Mouse (Mus musculus) cerebellum, postnatal 36 days (tissue): ENCODE measurements around the gene 2700049A03Rik.
A peak's percentile ranks its signal among the peaks of the same experiment; 100 is the strongest.
"Not testable (repeated sequence)": the region's sequence is repeated elsewhere in the genome, so short reads cannot be mapped to it uniquely, and the experiment has no call there.

Experiments
- DNase-seq, 2 experiments: peaks; one replicate each; pipeline ENCODE4 v3.0.0; 2021 to 2022; ENCODE audit warnings: mixed read lengths in 2 of 2

Gene 2700049A03Rik

DNA sequence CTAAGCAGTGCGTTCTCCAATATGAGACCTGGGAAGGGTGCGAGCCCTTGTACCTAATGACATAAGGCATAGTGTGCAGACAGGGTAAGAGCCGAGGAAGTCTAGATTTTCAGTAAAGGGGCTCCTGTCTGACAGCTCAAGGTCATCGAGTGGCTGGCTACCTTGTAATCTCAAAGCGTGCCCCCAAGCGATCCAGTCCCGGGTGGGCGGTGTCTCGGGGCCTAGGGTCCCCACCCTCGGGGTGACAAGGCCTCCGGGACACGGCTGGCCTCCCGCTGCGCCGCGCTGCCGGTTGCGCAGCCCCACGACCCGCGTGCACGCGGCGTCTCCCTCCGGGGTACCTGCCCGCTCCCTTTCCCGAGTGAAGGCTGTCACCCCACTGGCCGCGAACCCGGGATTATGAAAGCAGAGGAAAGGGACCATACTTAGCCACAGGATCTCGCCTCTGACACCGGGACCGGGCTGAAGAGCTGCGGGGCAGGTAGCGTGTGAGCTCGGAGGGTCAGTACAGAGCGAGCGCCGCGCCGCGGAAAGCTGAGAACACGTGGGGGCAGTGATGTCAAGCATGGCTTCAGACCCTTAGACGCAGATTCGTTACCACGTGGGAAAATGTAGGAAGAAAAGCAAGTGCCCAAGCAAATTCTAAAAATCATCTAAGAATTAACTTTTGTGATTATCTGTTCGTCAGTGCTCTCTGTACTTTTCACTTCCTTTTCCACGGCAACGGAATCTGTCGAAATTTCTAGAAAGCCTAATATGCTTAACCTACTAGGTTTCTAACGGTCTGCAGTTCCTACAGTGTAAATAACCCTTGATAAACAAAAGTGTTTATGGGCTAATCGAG, at the start of gene 2700049A03Rik, which contains the start of gene Timm9:
TSS of gene 2700049A03Rik (plus strand) at position 719 of the 844 bp plus-strand sequence.
TSS of gene Timm9 (minus strand) at position 555 of the 844 bp plus-strand sequence.
- peak; percentile 77 to 84 for DNase-seq

DNA sequence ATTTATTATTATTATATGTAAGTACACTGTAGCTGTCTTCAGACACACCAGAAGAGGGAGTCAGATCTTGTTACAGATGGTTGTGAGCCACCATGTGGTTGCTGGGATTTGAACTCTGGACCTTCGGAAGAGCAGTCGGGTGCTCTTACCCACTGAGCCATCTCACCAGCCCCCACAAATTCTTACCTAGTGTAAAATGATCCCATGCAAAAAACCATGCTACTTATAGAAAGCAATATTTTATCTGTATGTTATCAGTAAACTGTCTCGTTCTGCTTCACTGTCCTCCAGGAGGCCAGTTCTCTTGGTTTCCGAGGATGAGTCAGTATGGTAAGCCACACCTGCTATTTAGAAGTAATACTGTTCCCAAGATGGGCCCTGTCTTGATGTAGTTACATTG, 32.4 kb upstream of the 2700049A03Rik start:
- DNase-seq: not testable (repeated sequence)

GRCm38 (mm10) chr12:71107216-71107771, 29.4 kb upstream of the 2700049A03Rik start:
- DNase-seq: no peak

- peak; percentile 48 to 61 for DNase-seq
Observed at GRCm38 (mm10) chr12:71111331-71111730, 25.3 kb upstream of the 2700049A03Rik start, which contains the start of gene Tomm20l. TSS of gene Tomm20l (plus strand) at chr12:71111428.

GRCm38 (mm10) chr12:71113074-71113473, 23.6 kb upstream of the 2700049A03Rik start:
- DNase-seq: no peak

DNA sequence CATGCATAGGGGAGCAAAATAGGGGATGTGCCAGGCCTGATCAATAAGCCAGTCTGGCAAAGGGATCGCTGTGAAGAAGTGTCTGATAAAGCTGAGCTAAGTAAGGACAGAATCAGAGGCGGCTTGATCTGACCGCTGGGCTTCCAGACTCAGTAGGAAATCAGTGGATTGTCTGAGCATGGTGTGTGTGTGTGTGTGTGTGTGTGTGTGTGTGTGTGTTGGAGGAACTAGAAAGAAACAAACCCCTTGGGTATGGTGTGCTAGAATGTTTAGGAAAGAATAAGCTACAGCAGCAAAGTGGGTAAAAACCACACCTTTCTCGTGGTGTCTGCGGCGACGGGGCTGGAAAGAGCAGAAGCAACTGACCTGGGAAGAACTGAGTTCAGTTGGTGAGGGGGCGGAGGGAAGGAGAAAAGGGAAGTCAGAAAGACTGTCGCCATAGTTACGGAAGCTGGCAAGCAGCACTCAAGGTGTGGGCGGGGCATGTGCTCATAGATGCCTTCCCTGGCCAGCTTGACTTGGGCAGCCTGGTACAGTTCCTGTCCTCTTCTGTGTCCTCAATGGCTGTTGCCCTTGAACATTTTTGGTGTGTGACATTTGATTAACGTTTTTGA, 22.9 kb upstream of the 2700049A03Rik start:
- DNase-seq: peak; percentile 21 to 40

DNA sequence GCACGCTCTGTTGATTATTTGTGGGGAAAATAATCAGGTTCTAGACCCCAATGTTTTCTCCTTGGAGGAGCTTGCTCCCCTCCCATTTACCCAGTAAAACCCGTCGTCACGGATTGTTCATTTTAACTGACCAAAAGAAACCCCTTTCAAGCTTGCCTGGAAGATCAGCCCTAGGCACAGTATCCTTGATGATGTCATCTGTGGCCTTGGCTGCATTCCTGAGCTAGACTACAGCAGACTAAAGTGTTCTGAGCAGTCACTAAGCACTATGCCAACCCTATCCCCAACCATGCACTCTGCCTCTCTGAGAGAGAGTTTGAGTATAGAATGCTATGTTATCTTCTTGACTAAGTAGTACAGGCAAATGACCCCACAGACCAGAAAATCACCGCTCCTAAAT, 20.2 kb upstream of the 2700049A03Rik start:
- DNase-seq: no peak

- peak; percentile 19 to 28 for DNase-seq
Observed at GRCm38 (mm10) chr12:71122731-71123130, 13.9 kb upstream of the 2700049A03Rik start.

- DNase-seq: peak; percentile 90 to 91
Observed at GRCm38 (mm10) chr12:71123286-71123685, 13.4 kb upstream of the 2700049A03Rik start.

GRCm38 (mm10) chr12:71135581-71135980, 1.1 kb upstream of the 2700049A03Rik start:
- no peak for DNase-seq

DNA sequence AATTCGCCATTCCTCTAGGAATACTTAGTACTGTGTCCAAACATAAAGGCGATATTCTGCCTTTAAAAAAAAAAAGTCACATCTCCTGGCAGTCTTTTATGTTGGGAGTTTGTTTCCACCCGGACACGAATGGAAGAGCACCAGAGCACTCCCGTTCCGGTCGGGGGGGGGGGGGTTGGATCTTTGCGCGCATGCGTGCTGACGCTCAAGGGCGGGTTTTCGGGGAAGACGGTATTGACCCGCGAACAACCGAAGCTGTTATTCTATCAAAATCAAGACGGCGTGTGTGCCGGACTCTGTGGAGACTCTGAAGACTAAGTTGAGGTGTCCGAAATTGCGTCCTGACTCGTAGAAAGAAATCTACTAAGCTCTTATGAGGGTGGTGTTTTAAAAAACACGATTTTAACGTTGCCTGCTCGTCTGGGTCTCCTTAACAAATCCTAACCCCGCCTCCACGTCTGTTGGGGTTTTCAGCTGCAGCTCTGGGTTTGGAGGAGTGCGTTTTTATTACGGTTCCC, 385 bp downstream of the 2700049A03Rik start:
- DNase-seq: peak; percentile 74 to 82

DNA sequence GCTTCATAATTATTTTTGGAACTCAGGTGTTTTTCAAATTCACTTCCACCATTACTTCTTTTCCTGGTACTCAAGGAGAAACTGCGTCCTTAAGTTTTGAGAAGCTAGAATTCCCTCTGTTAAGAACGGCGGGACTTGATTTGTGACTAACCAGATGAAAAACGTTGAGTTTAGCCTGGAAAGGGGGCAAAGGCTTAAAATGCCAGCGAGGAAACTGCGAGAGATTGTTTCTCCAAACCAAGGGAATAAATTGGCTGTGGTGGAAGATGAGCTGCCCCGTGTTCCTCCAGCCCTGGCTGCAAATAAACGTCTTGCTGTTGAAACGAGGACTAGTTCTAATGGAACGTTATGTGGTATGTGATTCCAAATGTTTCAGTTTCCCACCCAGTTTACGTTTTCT, 1.0 kb downstream of the 2700049A03Rik start:
- no peak for DNase-seq

- no peak for DNase-seq
Observed at GRCm38 (mm10) chr12:71139258-71139828, 2.7 kb downstream of the 2700049A03Rik start.

GRCm38 (mm10) chr12:71141189-71141588, 4.5 kb downstream of the 2700049A03Rik start:
- no peak for DNase-seq

DNA sequence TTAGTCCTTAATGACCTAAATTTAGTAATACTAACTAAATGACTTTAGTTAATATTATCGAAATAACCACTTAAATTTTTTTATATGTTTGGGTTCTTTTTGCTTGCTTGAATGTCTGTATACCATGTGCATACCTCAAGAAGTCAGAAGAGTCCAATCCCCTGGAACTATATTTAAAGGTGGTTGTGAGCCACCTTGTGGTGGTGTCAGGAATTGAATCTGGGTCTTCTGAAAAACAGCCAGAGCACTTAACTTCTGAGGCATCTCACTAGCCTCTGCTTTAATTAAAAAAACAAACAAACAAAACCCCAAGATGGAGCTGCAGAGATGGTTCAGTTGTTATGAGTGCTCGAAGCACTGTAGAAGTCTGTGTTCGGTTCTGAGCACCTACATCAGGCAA, 11.0 kb downstream of the 2700049A03Rik start:
- DNase-seq: peak; percentile 55 to 66

DNA sequence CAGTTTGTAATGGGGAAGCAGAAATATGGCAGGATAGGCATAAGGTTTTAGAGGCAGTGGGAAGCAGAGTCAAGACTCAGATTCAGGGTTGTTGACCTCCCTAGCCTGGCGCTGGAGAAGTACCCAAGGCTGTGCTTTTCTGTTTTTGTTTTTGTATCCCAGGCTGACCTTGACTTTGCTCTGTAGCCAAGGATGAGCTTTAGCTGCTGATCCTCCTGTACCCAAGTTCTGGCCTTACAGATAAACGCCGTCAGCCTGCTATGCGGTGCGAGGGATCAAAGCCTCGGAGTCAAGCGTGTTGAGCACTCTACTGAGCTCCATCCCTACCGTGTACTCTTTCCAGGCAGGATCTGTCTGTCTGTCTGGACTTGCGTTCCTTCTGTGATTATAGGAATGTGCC, 12.2 kb downstream of the 2700049A03Rik start:
- DNase-seq: no peak

GRCm38 (mm10) chr12:71149456-71149855, 12.8 kb downstream of the 2700049A03Rik start:
- no peak for DNase-seq

GRCm38 (mm10) chr12:71150167-71150566, 13.5 kb downstream of the 2700049A03Rik start:
- no peak for DNase-seq

DNA sequence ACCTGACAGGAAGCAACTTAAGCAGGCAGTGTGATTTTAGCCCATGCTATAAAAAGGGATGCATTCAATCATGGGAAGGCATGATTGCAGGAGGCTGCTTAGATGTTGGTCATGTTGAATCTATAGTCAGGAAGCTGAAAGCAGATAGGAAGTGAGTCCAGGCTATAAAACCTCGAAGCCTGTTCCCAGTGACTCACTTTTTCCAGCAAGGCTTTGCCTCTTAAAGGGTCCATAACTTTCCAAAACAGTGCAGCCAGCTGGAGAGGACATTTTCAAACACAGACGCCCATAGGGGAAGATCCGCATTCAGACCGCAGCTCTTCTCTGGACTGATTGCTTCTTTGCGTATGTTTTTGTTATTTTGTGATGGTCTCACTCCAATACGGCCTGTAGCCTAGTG, 18.3 kb downstream of the 2700049A03Rik start:
- no peak for DNase-seq

- no peak for DNase-seq
Observed at GRCm38 (mm10) chr12:71157974-71158373, 21.3 kb downstream of the 2700049A03Rik start.

DNA sequence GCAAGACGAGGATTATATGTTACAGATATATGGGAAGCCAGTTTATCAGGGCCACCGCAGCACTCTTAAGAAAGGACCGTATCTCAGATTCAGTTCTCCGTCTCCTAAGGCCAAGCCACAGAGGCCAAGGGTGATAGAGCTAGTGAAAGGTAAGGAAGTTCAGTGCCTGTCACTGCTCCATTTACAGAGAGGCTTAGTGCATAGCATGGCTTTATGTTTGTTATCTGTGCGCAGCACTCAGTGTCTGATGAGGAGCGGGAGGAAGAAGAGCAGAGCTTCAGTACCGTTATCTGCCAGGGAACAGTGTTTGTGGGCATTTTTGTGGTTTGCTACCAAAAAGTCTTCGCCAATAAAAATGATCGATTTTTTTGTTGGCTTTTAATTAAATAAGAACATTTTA, 27.8 kb downstream of the 2700049A03Rik start:
- DNase-seq: no peak

- no peak for DNase-seq
Observed at GRCm38 (mm10) chr12:71169911-71170310, 33.3 kb downstream of the 2700049A03Rik start.

GRCm38 (mm10) chr12:71183736-71184135, 47.1 kb downstream of the 2700049A03Rik start:
- DNase-seq: no peak
